Mouse (Mus musculus): Measurements from ENCODE around the gene Stard5. TPM values are rescaled to one million over a fixed set of nuclear protein-coding genes. Genes with fewer than 3 reads are reported as not detected.

Stard5 gene
- polyA plus RNA-seq (2015; fragmentation: Nextera tagmentation; extraction: Ambion mirVana) = 15.7 and 17.9 TPM in 2 replicates

DNA sequence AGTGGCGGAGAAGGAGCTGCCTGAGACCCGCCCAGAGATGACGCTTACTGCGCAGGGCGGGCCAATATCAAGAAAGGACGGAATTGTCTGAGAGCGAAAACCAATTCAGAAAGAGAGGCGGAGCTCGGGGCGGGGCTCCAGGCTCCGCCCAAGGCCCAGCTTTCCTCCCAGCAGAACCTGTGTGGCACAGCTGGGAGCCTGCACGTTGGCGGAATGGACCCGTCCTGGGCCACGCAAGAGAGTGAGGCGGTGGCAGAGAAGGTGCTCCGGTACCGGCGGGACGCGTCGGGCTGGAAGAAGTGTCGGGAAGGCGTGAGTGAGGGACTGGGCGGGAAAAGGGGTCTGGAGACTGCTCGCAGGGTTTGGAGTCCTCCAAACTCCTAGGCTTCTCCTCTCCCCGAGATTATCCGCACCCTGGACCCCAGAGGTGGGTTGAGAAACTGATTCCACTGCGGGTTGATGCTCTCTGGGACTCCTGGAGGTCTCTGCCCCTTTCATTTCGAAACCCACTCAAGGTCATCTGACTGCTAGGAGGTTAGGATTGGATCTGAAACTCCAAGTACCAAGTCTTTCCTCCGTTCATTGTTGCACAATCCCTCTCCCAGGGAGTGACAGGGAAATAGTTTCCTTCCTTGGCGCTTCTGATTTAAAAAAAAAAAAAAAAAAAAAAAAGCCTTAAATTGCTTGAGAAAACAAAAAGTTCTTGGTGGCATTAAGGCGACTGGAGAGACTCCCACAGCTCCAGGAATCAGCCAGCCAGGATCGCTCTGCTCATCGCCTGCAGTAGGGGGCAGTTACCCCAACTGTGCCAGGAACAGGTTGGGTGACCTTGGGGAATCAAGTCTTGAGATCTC lies at the start of gene Stard5:
Gene Stard5, plus strand, starts transcription at position 132 of the 854 bp plus-strand sequence.

DNA sequence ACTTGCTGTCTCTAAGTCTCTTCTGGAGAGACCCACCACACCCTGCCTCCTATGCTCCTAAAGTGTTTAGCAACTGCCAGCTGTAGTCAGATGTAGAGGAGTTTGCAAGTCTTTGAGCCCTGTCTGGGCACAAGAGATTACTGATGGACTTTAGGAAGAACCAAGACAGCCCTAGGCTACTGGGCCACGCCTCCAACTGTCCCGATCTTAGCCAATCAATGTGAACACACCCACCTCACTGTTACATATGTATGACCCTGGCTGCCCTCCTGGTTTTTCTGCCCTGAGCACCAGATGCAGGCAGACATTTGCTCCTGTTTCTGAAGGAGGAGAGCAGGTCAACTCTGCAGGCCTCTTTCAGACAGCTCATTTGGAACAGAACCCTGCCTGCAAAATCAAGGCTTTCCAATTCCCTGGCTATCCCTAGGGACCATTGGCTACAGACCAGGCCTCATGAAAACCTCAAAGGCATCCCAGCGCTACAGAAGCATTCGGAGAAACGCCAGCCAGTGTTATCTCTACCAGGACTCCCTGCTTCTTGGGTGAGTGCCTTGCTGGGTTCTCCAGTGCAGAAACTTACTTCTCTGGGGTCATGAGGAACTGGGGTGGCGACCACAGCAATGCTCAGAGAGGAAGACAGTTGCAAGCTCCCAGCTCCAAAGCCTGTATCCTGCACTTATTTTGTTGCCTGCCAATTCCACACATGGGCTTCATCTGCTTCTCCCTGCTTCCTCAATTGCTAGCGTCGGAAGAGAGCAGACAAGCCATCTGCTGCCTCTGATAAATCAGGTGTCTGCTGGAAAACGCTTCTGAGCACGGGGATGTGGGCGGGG lies 46.9 kb upstream of the Stard5 start, which contains the start of gene Tmc3:
Gene Tmc3, plus strand, starts transcription at position 289 of the 833 bp plus-strand sequence.

Other genes with a start within 250 kb of the Stard5 start
- 0.91 and 3.2 TPM in 2 replicates for gene Tmc3, start 47.0 kb upstream of the Stard5 start, polyA plus RNA-seq (2015; fragmentation: Nextera tagmentation; extraction: Ambion mirVana)
- gene Il16, start 113.8 kb downstream of the Stard5 start, polyA plus RNA-seq (2015; fragmentation: Nextera tagmentation; extraction: Ambion mirVana) = 4.0 and 4.9 TPM in 2 replicates
- 0.13 and 0.58 TPM in 2 replicates for gene Cfap161, start 162.9 kb downstream of the Stard5 start, polyA plus RNA-seq (2015; fragmentation: Nextera tagmentation; extraction: Ambion mirVana)

Measured in adrenal gland, postnatal 0 days (tissue).